In the genomic region with DNA sequence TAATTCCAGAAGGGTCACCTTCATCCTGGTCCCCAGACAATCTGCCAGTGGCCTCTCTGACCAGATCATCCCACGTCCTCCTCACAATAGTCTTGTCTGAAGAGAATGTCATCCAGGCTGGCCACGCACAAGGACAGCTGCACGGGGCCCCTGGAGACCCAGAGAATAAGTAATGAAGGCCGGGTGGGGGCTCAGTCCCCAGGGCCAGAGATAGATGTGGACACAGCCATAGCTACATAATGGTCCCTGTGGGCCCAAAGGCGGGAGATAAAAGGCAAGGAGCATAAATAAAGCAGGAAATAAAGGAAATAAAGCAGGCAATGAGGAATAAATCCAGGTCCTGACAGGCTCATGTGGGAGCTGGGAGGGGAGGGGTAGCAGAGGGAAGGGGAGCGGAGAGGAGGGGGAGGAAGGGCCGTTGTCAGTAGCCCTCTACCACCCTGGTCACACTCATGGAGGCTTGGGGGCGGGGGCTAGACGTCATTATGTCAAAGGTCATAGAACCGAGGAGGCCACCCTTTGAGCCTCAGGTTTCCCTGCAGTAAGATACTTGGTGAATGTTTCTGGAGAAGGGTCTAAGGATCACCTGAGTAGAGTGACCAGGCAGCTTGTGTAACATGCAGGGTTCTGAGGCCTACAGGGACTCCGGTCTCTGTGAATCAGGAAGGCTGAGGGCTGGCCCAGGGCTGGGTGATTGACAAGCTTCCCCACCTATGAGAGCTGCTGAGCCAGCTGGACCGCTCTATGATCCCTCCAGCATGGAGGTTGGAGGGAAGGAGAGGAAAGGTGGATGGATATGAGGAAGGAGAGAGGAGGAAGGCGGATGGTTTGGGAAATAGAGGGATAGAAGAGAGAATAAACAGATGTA, we compare ENCODE assay signal across 9 mouse cellular contexts.
DNase-seq lines count a peak whose midpoint lies in the region; ATAC-seq and TF ChIP-seq lines count a peak whose summit lies in the region.
"Had no signal": no experiment of that assay in that cellular context is flagged by ENCODE, and none has a peak within 500 bp of the region (broad histone marks: within the 10 kb centered on the region; RNA-seq: fewer than 3 reads in every experiment).

No protein-coding gene starts in this region.

- no peak overlapping the region for H3K9ac ChIP-seq in midbrain, embryonic 13.5 days (replicated peaks)
- no peak overlapping the region for H3K9ac ChIP-seq in midbrain, embryonic 15.5 days
- no peak overlapping the region for H3K9ac ChIP-seq in midbrain, postnatal 0 days (replicated peaks; ENCODE audit: low read length, poor library complexity, severe bottlenecking)
- H3K9ac ChIP-seq: limb, embryonic 13.5 days; lung, embryonic 14.5 days had no signal

- H3K4me1 ChIP-seq in midbrain, embryonic 13.5 days (replicated peaks): peaks cover 15% of the 10 kb centered on the region; the same call in 1 of the 2 replicates
- 0 out of 2 replicates have a peak, but pooled peaks cover 9% of the 10 kb centered on the region for H3K4me1 ChIP-seq in midbrain, embryonic 15.5 days
- 0 out of 2 replicates have a peak, but pooled peaks cover 9% of the 10 kb centered on the region for H3K4me1 ChIP-seq in midbrain, postnatal 0 days (ENCODE audit: insufficient read depth, low read length)

- H3K9me3 ChIP-seq in midbrain, embryonic 13.5 days: no peaks in the 10 kb centered on the region
- no peaks in the 10 kb centered on the region for H3K9me3 ChIP-seq in midbrain, embryonic 15.5 days
- H3K9me3 ChIP-seq in midbrain, postnatal 0 days (ENCODE audit: low read length): no peaks in the 10 kb centered on the region
- H3K9me3 ChIP-seq: limb, embryonic 13.5 days had no signal

- H3K4me3 ChIP-seq in midbrain, embryonic 13.5 days (replicated peaks): no peak overlapping the region
- H3K4me3 ChIP-seq in midbrain, embryonic 15.5 days: no peak overlapping the region
- H3K4me3 ChIP-seq in midbrain, postnatal 0 days (ENCODE audit: low read depth, low read length): no peak overlapping the region
- H3K4me3 ChIP-seq: limb, embryonic 13.5 days had no signal

- no peak overlapping the region for H3K4me2 ChIP-seq in midbrain, embryonic 13.5 days (replicated peaks)
- no peak overlapping the region for H3K4me2 ChIP-seq in midbrain, embryonic 15.5 days
- no peak overlapping the region for H3K4me2 ChIP-seq in midbrain, postnatal 0 days (ENCODE audit: low read depth, low read length, poor library complexity, severe bottlenecking)
- H3K4me2 ChIP-seq: limb, embryonic 13.5 days; lung, embryonic 14.5 days had no signal

- H3K27ac ChIP-seq in midbrain, embryonic 13.5 days: no peak overlapping the region
- H3K27ac ChIP-seq in midbrain, embryonic 15.5 days: no peak overlapping the region
- no peak overlapping the region for H3K27ac ChIP-seq in midbrain, postnatal 0 days (ENCODE audit: low read depth, low read length)
- H3K27ac ChIP-seq: limb, embryonic 13.5 days had no signal

- H3K27me3 ChIP-seq in midbrain, embryonic 13.5 days: no peaks in the 10 kb centered on the region
- no peaks in the 10 kb centered on the region for H3K27me3 ChIP-seq in midbrain, embryonic 15.5 days (replicated peaks)
- no peaks in the 10 kb centered on the region for H3K27me3 ChIP-seq in midbrain, postnatal 0 days (ENCODE audit: insufficient read depth, low read length)
- H3K27me3 ChIP-seq: limb, embryonic 13.5 days had no signal

- WGBS in midbrain, embryonic 13.5 days: 59% methylated on average over 13 of the region's 13 CpGs
- WGBS in midbrain, embryonic 15.5 days: 71% methylated on average over 13 of the region's 13 CpGs
- 68% methylated on average over 13 of the region's 13 CpGs for WGBS in midbrain, postnatal 0 days

- DNase-seq in kidney, adult 8-10 months: peak; percentile 20 to 26
- peak; percentile 14 for DNase-seq in midbrain, postnatal 0 days (ENCODE audit: low spot score)
- DNase-seq in adrenal gland, postnatal 4 days (ENCODE audit: low spot score in 2 of 2): no peak
- no peak for DNase-seq in layer of hippocampus, adult 9-10 months (ENCODE audit: low spot score)
- DNase-seq in adrenal gland, postnatal 25 days: no peak
- DNase-seq: lung, embryonic 14.5 days had no signal

- 0 out of 2 replicates have a peak, but pooled peaks have one; percentile 54 for ATAC-seq in midbrain, embryonic 13.5 days
- ATAC-seq in midbrain, embryonic 15.5 days (replicated peaks): no peak
- no peak for ATAC-seq in midbrain, postnatal 0 days (ENCODE audit: low FRiP score)

- H3K36me3 ChIP-seq in midbrain, embryonic 13.5 days: no peaks in the 10 kb centered on the region
- H3K36me3 ChIP-seq in midbrain, embryonic 15.5 days (replicated peaks): no peaks in the 10 kb centered on the region
- no peaks in the 10 kb centered on the region for H3K36me3 ChIP-seq in midbrain, postnatal 0 days (ENCODE audit: insufficient read depth, low read length)
- H3K36me3 ChIP-seq: limb, embryonic 13.5 days had no signal

- TF ChIP-seq CTCF in midbrain, postnatal 0 days (IDR thresholded peaks at IDR 0.05): no peak

Comparison
In these comparisons a context has a peak if more than half of its experiments do, and no peak if none do; other contexts are left out.
1. DNase-seq: peak in kidney, adult 8-10 months (2 of 2) and midbrain, postnatal 0 days (single experiment); none in adrenal gland, postnatal 4 days (0 of 2), layer of hippocampus, adult 9-10 months (single experiment) and adrenal gland, postnatal 25 days (single experiment).